Mouse (Mus musculus) embryo, embryonic 9.5 days (tissue): ENCODE measurements around the gene Snupn.

ENCODE experiments used
- DNase-seq: peaks from one replicate; pipeline ENCODE4 v3.0.0-alpha.2; 2017; ENCODE audit errors: extremely low spot score

The Snupn gene

GRCm38 (mm10) chr9:57012393-57012792 lies 61.7 kb downstream of the Snupn start:
- DNase-seq: no peak

DNA sequence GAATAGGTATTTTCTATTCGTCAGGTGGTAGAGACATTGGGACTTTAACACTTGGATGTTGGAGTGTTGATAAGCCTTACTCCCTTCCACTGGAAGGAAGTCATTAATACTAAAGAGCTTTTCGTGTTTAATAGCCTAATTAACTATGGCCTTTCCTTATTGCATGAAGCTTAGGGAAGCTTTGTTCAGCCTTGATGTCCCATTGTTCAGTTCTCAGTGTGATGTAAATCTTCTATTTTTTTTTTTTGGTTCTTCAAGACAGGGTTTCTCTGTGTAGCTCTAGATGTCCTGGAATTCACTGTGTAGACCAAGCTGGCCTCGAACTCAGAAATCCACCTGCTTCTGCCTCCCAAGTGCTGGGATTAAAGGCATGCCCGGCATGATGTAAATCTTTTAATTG lies 62.2 kb downstream of the Snupn start:
- DNase-seq: no peak

GRCm38 (mm10) chr9:57013756-57014155 lies 63.1 kb downstream of the Snupn start:
- no peak for DNase-seq

DNA sequence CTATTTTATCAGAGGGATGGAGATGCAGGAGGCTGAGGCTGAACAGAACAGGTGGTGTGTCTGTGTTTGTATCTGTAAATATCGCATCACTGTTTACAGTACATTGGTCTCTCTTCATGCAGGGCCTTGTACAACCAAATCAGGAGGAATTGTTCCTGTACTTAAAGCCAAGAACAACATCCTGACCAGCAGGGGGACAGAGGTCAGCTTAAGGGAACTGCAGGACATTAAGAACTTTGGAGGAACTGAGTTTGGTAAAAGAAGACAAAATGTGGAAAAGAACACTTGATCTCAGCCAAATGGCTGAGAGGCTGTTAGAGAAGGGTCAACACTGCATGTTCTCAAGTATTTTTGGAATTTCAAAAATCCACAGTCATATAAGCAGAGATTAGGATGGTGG lies 64.1 kb downstream of the Snupn start:
- no peak for DNase-seq

DNA sequence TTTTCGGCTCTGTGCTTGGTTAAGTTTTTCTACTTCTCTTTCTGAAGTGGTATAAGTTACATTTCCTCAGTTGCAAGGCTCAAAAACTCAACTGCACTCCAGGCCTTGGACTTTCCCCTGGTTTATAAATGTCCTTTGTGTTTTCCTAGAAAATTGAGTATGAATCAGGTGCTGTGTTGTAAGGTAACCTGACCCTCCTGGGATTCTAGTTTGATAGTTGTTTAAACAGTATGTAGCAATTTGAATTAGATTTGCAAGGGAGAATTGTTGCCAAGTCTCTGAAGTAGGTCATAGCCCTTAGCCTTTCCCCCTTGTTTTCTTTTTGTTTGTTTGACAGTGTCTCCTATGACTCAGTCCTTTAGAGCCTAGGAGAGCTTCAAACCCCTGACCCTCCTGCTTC lies 67.0 kb downstream of the Snupn start:
- DNase-seq: no peak

DNA sequence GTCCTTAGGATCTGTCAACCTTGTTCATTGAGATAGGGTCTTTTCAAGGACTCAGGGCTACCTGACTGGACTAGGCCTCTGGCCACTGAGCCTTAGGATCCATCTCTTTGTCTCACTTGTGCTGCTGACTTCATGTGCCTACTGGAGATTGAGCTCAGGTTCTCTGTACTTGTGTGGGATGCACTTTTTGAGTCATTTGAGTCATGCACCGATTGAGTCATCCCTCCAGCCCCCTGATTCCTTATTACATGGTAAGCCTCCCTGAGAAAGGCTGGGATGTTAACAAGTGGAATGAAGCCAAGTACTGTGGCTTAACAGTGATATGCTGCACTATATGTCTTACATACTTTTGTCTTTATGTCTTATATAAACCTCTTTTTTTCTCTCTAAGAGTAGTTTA lies 81.1 kb downstream of the Snupn start:
- DNase-seq: no peak
